Mouse (Mus musculus): ENCODE results near the gene Hhip.

Gene Hhip

DNA sequence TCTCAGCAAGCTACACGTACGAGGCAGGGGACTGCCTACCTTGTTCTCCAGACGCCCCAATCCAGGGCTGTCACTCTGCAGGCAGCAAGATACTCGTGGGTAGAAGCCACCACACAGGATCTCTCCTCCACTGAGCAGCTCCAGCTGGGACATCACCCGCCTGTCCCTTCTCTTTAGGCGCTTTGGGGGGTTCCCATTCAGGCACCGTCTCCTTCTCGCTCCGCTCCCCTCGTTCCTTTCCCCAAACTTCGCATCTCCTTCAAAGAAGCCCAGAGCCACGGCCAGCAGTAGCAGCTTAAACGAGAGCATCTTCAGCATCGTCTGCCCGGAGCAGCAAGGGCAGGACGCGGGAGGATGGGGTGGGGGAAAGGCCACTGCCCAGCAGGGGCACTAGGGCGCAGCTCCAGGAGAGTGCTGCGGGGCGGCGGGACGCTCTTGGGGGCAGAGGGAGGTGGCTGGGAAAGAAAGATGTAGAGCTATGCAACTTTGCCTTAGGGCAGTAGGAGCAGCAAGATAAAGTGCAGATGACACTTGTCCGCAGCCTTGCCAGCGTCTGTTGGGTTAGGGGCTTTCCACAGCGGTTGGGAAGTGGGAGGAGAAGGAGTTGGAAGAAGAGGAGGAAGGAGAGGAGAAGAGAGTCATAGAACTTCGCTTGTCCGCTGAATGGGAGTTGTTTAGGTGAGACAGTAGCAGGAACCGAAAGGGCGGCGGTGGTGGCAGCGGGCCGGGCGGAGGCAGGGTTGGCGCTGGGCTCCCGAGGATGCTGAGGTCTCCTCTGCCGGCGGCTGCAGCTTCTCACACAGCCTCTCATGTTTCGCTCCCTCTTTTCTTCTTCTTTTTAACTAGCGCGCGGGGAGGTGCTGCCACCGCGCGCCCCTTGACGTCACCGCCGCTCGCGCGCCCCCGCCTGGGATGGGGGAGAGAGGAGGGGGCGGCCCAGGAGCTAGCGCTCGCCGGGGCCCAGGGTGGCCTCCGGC, at the start of gene Hhip:
TSS of gene Hhip (minus strand) at position 809 of the 977 bp plus-strand sequence.
- peak; percentile 81 for DNase-seq

DNA sequence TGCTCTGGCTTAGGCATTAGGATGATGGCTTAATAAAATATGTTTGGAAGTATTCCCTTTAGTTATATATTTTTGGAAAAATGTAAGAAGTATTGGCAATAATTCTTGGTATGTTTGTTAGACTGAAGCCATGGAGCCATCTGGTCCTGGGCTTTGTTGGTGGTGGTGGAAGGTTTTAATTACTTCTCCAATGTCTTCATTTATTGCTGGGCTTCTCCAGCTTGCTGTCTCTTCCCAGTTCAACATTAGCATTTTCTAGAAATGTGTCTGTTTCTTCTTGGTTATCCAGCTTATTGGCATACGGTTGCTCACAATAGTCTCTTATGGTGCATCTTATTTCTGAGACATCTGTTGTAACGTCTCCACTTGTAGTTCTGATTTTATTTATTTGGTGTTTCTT, 29.2 kb upstream of the Hhip start:
- DNase-seq, result no peak

DNA sequence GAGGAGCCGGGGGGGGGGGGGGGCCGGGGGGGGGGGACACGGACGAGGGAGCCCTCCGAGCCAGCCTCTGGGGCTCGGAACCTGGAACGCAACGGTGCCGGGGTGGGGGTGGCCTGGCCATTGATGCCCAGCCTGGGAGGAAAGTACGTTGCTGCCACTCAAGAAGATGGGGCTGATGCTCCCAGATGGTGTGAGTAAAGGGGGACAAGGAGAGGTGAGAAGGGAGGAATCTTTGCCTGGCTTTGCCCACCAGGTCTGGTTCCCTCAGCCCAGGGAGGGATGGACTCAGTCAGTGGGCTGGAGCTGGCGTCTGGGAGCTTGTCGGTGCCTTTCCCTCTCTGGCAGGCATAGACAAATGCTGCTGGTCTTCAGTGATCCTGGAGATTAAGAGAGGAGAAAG, 387 bp upstream of the Hhip start:
- DNase-seq, result peak; percentile 73

DNA sequence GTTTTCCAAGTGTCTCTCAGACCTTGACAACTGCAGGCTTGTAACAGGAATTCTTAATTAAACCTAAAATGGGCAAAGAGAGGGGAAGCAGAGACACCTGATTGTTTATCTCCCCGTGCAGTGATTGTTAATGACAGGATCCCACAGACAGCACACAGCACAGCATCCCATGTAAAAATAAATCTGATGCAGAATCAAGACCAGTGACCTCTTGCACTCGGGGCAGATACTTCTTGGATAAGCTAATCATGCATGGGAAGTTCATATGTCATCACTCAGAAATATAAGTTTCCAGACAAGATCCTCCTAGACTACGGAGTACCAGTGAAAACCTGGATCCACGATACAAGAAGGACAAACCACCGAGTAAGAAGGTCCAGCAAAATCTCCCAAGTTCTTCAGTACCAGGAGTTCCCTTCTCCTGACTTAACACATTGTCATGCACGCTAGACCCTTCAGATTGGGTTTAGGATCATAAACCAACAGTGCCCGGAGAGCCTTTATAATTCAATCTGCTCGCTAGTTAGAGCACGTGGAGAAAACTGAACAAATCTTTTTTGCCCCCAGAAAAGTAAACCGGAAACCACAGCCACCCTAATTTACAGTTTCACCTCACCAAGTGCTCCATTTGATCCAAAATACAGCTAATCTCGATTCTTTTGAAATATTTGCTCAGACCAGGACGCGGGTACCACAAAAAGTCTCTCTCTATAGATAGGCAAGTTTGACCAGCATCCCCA, 1.3 kb downstream of the Hhip start:
- no peak for DNase-seq

DNA sequence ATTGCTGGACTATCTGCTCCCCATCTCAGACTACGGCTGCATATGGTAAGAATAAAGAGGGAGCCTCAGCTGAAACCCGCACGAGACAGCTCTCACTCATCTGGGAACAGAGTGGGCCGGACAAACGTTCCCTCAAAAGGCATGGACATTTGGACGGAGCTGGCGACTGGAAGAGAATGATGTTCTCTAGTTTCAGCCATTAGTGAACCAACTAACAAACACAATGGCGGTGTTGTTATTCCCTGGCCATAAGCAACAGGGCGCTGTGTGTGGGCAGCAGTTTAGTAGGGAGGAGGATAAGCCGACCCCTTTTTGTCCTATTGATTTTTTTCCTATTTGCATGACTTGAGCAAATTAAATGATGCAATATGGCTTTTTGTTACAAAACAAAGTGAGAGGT, 2.0 kb downstream of the Hhip start:
- DNase-seq, result no peak

DNA sequence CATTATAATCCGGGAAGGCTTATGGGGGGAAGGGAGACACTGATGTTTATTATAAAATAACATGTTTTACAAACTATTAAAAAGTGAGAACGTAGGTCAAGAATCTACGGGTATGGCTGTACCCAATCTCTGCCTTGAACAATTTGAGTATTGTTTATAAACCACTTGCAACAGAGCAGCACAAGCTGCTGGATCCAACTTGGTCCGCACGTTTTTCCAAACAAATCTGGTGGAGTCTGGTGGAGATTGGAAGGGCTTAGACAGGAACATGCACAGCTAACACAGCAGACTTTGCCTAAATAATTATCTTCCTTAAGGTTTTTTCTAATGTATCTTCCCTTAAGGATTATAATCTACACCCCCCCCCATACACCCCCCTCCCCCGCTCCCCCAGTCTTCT, 2.7 kb downstream of the Hhip start:
- no peak for DNase-seq

DNA sequence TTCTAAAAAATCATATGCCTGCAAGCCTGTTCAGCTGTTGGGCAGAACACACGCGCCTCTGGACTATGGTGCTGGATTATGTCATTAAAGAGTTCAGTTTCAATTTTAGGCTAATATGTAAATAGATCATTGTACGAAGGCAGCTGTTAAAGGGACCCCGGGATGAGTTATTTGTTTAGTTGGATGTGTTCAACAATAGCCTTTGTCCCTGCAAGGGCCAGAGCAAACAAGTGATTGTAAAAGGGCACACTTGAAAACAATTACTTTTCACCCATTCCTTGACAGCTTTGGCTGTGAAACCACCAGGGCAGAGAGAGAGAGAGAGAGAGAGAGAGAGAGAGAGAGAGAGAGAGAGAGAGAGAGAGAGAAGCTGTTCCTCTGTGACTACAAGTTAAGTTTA, 3.6 kb downstream of the Hhip start:
- DNase-seq, result no peak

DNA sequence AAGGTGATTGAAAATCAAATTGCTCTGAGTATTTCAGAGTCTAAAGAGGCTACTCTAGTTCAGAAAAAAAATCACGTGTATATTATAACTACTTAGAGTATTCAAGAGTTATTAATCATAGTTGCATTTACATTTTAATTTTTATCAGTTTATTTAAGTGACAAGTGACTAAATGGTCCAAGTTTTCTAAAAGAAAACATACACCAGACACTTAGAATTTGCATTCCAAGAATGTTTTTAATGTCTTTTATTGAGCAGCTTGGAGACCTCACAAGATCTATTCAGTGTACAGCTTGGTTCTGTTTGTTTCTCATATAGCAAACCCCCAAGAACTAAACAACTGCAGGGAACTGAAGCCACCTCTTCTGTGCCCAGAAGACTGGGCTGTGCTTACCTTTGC, 5.0 kb downstream of the Hhip start:
- DNase-seq, result no peak

DNA sequence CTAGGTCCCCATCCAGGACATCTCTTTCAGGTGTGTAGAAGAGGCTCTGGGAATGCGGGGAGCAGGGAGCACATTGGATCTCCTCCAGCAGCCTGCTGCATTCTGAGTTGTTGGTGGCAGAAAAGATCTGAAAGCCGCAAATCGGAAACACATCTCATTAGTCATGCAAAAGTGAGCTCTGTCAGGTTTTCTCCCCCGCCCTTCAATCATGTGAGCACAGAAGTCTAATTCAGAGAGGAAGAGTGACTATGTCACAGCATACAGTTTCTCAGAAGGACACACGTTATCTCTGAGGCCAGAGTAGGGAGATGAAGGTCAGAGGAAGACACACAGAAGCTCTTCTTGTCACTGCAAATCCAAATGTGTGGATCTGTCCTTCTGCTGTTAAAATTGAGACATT, 6.3 kb downstream of the Hhip start:
- no peak for DNase-seq

DNA sequence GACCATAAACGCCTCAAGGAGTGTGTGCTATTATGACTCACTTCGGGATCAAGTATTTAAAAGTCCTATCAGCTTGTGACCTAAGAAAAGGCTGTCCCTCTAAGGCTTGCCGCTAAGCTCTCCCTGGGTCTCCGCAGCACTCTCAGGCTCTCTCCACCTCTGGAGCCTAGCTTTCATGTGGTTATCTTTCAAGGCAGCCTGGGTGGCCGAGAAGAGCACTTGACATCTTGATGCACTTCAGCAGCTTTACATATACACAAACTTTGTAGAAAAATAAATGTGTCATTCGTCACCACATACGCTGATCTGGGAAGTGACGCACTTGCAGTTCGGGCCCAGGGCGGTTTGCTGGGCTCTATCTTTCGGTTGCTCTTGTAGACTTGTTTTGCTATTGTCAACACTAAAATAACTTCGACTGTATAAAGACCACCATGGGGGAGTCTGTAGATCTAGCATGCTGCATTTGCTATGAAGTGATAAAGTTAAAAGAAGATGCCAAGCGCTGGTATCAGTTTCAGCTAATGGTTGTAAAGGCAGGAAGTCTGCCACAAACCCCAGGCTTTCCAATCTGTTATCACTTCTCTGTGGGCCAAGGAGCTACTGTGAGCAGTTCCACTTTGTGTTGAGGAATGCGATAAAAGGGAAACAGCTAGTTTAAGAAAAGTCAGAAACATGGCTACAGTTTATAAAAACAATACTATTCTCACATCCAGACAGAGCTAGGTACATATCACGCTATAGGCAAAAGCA, 8.4 kb downstream of the Hhip start:
- no peak for DNase-seq

DNA sequence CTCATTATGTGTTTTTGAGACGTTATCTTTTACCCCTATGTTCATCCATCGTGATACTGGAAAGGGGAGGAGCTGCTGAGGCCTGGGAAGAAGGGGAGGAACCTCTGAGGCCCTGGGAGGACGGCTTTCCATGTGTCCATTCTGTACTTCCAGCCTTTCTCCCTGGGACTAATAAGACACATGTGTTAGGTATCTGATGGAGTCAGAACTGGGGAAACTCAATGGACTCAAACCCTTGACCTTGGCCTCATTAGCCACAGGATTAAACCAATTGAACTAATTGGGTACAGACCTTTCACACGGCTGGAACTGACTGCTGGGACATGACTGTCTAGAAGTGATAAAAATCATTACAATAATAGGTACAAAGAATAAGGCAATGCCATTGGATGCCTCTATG, 9.6 kb downstream of the Hhip start:
- DNase-seq, result no peak

DNA sequence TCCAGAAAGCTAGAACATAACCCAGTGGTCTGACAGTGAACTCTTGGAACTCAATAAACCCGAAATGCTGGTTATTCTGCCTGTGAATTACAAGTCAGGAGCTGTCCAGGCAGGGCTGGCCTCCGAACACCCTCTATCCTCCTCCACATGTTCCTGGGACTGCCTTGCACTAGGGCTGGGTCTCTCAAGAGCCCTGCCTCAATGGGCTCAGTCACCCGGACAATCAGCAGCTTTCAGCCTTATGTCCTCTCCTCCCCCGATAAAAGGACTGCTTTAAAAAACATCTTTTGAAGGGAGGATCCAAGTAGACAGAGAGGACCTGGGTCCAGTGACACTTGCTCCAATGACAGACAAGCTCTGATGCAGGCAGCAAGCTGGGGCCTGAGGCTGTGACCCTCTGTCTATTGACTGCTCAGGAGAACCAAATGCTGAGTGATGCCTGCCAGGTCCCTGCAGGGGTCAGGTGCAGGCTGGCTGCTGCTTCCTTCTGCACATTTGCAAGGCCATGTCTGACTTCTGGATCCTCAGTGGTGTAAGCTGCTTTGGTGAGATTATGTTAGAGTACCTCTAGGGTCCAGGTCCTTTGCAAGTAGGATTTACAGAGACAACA, 20.1 kb downstream of the Hhip start:
- DNase-seq, result peak; percentile 78

DNA sequence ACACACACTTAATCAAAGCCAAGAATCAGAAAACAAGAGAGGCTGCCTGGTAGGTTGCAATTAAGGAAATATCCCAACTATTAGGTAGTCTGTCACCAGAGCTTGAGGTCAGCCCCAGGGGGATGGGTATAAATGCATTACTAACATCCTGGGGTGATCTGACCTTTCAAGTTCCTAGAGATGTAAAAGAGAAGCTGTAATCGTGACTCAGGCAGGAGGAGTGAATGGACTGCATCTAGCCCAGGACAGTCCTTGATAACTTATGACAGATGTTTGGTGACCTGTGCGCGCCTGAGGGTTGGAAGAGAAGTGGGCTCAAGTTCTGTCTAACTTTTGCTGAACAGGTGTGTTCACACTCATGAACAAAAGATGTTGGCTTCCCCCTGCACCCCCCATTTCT, 25.2 kb downstream of the Hhip start:
- no peak for DNase-seq

DNA sequence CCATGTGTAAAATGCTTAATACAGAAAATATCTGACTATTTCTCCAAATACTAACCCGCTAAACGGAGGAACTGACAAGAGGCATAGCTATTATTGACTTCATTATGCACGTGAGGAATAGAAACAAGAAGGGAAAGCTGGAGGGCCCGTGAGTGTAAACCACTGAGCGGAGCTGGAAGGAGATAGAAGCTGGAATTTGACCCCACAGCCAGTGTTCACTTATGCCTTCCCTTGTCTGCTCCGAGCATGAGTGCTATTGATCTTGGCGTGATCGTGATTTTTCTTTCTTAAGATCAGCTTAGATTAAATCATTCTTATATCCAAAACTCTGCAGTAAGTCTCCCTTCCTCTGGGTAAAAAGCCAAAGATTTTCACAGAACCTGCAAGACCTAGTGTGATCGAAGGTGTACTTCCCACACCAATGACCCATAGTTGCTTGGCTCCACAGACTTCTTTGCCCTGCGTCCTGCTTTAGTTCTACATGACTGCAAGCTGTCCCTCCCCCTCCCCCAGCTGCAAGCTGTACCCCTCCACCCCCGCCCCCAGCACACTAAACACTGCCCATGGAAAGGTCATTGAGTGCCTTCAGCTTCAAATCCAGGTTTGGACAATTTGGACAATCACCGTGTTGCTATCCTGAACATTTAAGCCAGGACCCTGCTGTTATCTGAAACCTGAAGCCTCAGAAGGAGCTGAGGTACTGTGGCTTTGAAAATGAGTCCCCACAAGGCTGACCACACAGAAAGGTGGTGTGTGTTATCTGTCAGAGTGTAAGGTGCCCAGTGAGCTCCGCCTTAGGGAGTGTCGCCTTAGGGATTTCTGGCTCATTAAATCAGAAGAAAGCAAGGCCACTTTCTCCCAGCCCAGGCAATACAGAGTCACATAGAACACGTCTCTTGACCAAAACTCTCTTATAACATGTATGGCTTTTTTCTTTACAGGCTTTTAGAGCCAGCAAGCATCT, 26.2 kb downstream of the Hhip start:
- DNase-seq, result no peak

DNA sequence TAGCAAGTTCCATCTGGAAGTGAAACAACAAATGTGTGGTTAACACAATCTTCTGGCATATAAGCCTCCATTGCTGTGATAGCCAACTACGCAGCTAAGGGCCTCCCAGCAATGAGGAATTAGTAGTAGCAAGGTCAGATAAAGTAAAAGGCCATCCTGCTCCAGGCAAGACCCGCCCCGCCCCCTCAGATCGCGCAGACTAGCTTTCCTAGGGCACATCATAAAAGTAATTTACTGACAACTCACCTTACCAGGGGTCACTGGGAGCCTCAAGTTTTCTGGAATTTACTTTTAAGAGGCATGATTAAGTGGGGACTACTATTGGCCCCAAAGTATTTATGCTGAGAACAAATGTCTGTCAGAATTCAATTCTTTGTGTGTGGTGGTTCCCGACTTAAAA, 28.2 kb downstream of the Hhip start:
- no peak for DNase-seq

DNA sequence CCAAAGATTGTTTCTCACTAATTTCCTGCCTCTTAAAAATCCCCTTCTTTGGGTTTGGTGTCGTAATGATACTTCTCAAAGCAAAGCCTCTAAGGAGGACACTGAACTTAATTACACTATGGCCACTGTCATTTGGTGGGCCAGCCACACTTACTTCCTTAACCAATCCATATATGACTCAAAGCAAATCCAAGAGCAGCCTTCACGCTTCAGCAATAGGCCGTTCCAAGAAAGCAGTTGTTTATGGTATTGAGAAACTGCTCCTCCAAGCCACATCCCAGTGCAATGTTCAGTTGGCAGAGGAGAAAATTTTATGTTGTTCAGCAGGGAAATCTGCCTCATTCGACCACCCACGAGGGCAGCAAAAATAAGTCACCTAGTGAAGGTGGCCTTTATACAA, 37.3 kb downstream of the Hhip start:
- DNase-seq, result peak; percentile 50

DNA sequence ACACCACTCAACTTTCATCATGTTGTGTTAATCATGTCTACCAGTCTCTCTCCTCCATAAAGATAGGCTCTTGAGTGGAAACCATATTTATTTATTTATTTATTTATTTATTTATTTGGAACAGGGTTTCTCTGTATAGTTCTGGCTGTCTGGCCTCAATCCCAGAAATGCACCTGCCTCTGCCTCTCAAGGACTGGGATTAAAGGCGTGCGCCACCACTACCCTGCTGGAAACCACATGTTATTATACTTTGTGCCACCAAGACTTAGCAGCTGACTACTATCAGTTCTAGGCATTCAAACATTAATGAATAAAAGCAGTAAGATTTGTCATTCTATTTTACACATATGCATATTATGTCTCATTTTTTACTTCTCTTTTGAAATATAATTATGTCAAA, 42.0 kb downstream of the Hhip start:
- no peak for DNase-seq

DNA sequence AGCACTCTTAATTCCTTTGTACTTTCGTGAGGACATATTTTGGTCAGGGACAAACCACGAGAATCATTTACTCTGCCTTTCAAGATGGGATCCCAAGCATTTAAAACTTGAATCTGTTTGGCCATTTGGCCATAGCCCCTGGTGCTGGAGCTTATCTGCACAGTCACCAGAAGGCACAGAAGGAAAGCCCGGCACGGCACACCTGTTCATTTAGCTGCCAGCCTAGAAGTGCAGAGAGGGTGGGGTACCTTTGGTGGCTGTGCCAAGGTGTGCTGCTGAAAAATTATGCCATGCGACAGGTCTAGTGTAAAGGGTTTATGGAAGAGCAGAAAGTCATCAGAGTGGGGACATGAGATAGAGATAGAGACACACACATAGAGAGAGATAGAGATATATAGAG, 53.4 kb downstream of the Hhip start:
- DNase-seq, result no peak

DNA sequence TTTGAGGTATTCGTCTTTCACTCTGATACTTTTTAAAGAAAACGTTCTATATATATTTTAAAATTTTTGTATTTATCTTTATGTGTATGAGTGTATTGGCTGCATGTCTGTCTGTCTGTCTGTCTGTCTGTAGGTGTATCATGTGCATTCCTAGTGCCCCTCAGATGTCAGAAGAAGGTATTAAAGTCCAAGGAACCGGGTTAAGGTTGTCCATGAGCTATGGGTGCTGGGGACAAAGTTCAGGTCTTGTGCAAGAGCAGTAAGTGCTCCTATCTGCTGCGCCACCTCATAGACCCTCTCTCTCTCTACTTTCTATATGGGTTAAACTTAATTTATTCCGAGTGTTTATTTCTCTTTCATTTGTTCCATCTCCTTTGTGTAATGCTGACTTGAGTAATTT, 55.5 kb downstream of the Hhip start:
- DNase-seq, result no peak

DNA sequence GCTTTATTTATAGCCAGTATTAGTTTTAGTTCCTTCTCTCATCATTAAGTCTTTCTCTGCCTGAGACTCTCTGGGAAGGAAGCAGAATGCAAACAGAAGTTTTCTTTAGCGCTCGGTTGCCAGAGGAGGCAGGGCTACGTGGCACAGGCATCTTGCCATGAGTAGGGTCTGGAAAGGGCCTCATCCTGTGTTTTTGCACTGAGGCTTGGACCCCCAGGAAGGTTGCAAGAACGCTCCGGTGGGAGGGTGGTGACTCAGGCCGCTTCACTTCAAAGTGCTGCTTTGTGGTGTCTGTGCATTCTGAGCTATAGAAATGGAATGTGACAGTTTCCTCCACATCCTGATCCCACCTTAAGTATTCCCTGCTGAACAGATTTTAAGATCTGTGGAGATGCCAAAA, 62.7 kb downstream of the Hhip start:
- no peak for DNase-seq

DNA sequence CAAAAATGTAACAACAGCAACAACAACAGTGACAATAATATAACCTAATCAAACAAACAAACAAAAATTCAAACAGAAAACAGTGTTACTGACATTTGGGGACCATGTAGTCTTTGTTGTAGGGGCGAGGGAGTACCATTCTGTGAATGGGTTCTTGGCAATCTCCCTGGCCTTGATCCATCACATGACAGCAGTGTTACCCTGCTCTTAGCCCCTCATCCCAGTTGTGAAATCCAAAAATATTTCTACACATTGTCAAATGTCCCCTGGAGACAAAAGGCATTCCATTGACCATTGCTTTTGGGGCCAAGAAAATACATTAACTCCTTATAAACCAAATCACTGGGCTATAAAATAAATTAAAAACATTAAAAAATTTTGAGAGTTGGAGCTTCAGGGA, 64.3 kb downstream of the Hhip start:
- DNase-seq, result no peak

Data from heart, adult 11 months (tissue).